Mouse (Mus musculus) CD8-positive naive resting alpha-beta T cell, adult 2 months (primary cell): Measurements from ENCODE around the gene Cuta.
"Not testable (repeated sequence)": the region's sequence is repeated elsewhere in the genome, so short reads cannot be mapped to it uniquely, and the experiment has no call there.

Source experiments
- DNase-seq, 2 experiments: peaks; one replicate each; pipeline ENCODE4 v3.0.0; 2022; ENCODE audit warnings: low read depth in 2 of 2, low spot score in 2 of 2

Cuta gene

GRCm38 (mm10) chr17:26936921-26937695 lies 2.3 kb downstream of the Cuta start:
- DNase-seq = no peak

GRCm38 (mm10) chr17:26936453-26936852 lies 2.9 kb downstream of the Cuta start:
- DNase-seq = no peak

- no peak for DNase-seq
Observed at GRCm38 (mm10) chr17:26935027-26935426, 4.3 kb downstream of the Cuta start.

GRCm38 (mm10) chr17:26933885-26934827 lies 5.2 kb downstream of the Cuta start:
- DNase-seq = no peak

GRCm38 (mm10) chr17:26933419-26933818 lies 6.0 kb downstream of the Cuta start:
- no peak for DNase-seq

- DNase-seq = peak; percentile 93 to 99
Observed at GRCm38 (mm10) chr17:26932839-26933398, 6.5 kb downstream of the Cuta start, which contains the start of gene Phf1. Gene Phf1 (plus strand): TSS chr17:26933052.

- not testable (repeated sequence) for DNase-seq
Observed at GRCm38 (mm10) chr17:26931795-26932194, 7.6 kb downstream of the Cuta start.

- not testable (repeated sequence) for DNase-seq
Observed at GRCm38 (mm10) chr17:26925414-26925813, 14.0 kb downstream of the Cuta start.

- DNase-seq = not testable (repeated sequence)
Observed at GRCm38 (mm10) chr17:26922368-26922767, 17.0 kb downstream of the Cuta start.

- not testable (repeated sequence) for DNase-seq
Observed at GRCm38 (mm10) chr17:26919516-26919915, 19.9 kb downstream of the Cuta start.

- no peak for DNase-seq
Observed at GRCm38 (mm10) chr17:26918343-26918742, 21.0 kb downstream of the Cuta start.

GRCm38 (mm10) chr17:26917560-26917959 lies 21.8 kb downstream of the Cuta start:
- DNase-seq = peak in 1 of 2 experiments; percentile 12

GRCm38 (mm10) chr17:26916711-26917482 lies 22.5 kb downstream of the Cuta start, which contains the start of gene Kifc5b:
Gene Kifc5b (plus strand): TSS chr17:26917091.
- peak; percentile 99 to 100 for DNase-seq

GRCm38 (mm10) chr17:26915248-26915647 lies 24.1 kb downstream of the Cuta start:
- no peak for DNase-seq

- not testable (repeated sequence) for DNase-seq
Observed at GRCm38 (mm10) chr17:26907506-26907905, 31.9 kb downstream of the Cuta start.

- no peak for DNase-seq
Observed at GRCm38 (mm10) chr17:26904320-26904719, 35.0 kb downstream of the Cuta start.

GRCm38 (mm10) chr17:26900916-26901315 lies 38.5 kb downstream of the Cuta start:
- no peak for DNase-seq

- peak; percentile 54 to 60 for DNase-seq
Observed at GRCm38 (mm10) chr17:26895578-26895977, 43.8 kb downstream of the Cuta start.

- DNase-seq = no peak
Observed at GRCm38 (mm10) chr17:26894342-26894741, 45.0 kb downstream of the Cuta start.

GRCm38 (mm10) chr17:26893492-26893891 lies 45.9 kb downstream of the Cuta start:
- no peak for DNase-seq
